Mouse (Mus musculus): ENCODE data around the gene Stpg1. TPM values are rescaled to one million over a fixed set of nuclear protein-coding genes. Genes with fewer than 3 reads are reported as not detected.
A peak's percentile ranks its signal among the peaks of the same experiment; 100 is the strongest.

The Stpg1 gene
- polyA plus RNA-seq, 1 experiment from 2014 or later: 0.19 TPM

GRCm38 (mm10) chr4:135563794-135564193 is 69.2 kb downstream of the Stpg1 start:
- Histone ChIP-seq H3K36me3 (ENCODE audit: control insufficient read depth, insufficient read depth, low read length) (no peaks in the 10 kb centered on the region), H3K4me2 (ENCODE audit: low read length) (no peak overlapping the region), H3K4me1 (ENCODE audit: control insufficient read depth, insufficient read depth, low read length) (peaks cover 6% of the 10 kb centered on the region; the same call in 1 of the 2 replicates), H3K27me3 (replicated peaks; ENCODE audit: control insufficient read depth, insufficient read depth, low read length) (no peaks in the 10 kb centered on the region), H3K4me3 (ENCODE audit: low read depth, low read length) (no peak overlapping the region), H3K9me3 (replicated peaks; ENCODE audit: control insufficient read depth, low read length) (no peaks in the 10 kb centered on the region), H3K27ac (ENCODE audit: low read depth, low read length) (no peak overlapping the region), H3K9ac (ENCODE audit: low read length) (no peak overlapping the region)
- 62% methylated on average over 2 of the region's 2 CpGs for WGBS
- ATAC-seq (no peak), DNase-seq (ENCODE audit: low spot score) (no peak)

- peaks cover 18% of the 10 kb centered on the region for H3K4me1 ChIP-seq (ENCODE audit: control insufficient read depth, insufficient read depth, low read length)
- WGBS: 23% methylated on average over 9 of the region's 9 CpGs
- H3K9me3 ChIP-seq (replicated peaks; ENCODE audit: control insufficient read depth, low read length): no peaks in the 10 kb centered on the region
- H3K9ac ChIP-seq (ENCODE audit: low read length): no peak overlapping the region
- no peaks in the 10 kb centered on the region; the same call in 1 of the 2 replicates for H3K27me3 ChIP-seq (replicated peaks; ENCODE audit: control insufficient read depth, insufficient read depth, low read length)
- ATAC-seq: no peak
- no peaks in the 10 kb centered on the region for H3K36me3 ChIP-seq (ENCODE audit: control insufficient read depth, insufficient read depth, low read length)
- DNase-seq (ENCODE audit: low spot score): peak; percentile 61
- no peak overlapping the region for H3K27ac ChIP-seq (ENCODE audit: low read depth, low read length)
- no peak overlapping the region for H3K4me2 ChIP-seq (ENCODE audit: low read length)
- H3K4me3 ChIP-seq (ENCODE audit: low read depth, low read length): no peak overlapping the region
Observed at GRCm38 (mm10) chr4:135565400-135565799, 70.8 kb downstream of the Stpg1 start.

GRCm38 (mm10) chr4:135567042-135567441 is 72.5 kb downstream of the Stpg1 start:
- H3K9ac ChIP-seq (ENCODE audit: low read length): no peak overlapping the region
- no peak overlapping the region for H3K4me2 ChIP-seq (ENCODE audit: low read length)
- no peak overlapping the region for H3K4me3 ChIP-seq (ENCODE audit: low read depth, low read length)
- H3K27ac ChIP-seq (ENCODE audit: low read depth, low read length): no peak overlapping the region
- no peaks in the 10 kb centered on the region for H3K36me3 ChIP-seq (ENCODE audit: control insufficient read depth, insufficient read depth, low read length)
- DNase-seq (ENCODE audit: low spot score) (no peak), ATAC-seq (no peak)
- WGBS: 55% methylated on average over 11 of the region's 11 CpGs
- H3K27me3 ChIP-seq (replicated peaks; ENCODE audit: control insufficient read depth, insufficient read depth, low read length): peaks cover 3% of the 10 kb centered on the region
- no peaks in the 10 kb centered on the region for H3K9me3 ChIP-seq (replicated peaks; ENCODE audit: control insufficient read depth, low read length)
- peaks cover 23% of the 10 kb centered on the region for H3K4me1 ChIP-seq (ENCODE audit: control insufficient read depth, insufficient read depth, low read length)

- Histone ChIP-seq H3K4me3 (ENCODE audit: low read depth, low read length) (no peak overlapping the region), H3K9ac (ENCODE audit: low read length) (no peak overlapping the region), H3K36me3 (ENCODE audit: control insufficient read depth, insufficient read depth, low read length) (no peaks in the 10 kb centered on the region), H3K4me1 (ENCODE audit: control insufficient read depth, insufficient read depth, low read length) (peaks cover 25% of the 10 kb centered on the region), H3K27me3 (replicated peaks; ENCODE audit: control insufficient read depth, insufficient read depth, low read length) (peaks cover 7% of the 10 kb centered on the region), H3K9me3 (replicated peaks; ENCODE audit: control insufficient read depth, low read length) (no peaks in the 10 kb centered on the region), H3K4me2 (ENCODE audit: low read length) (no peak overlapping the region), H3K27ac (ENCODE audit: low read depth, low read length) (no peak overlapping the region)
- no peak for DNase-seq (ENCODE audit: low spot score)
- no peak for ATAC-seq
- WGBS: 75% methylated on average over 8 of the region's 8 CpGs
Observed at GRCm38 (mm10) chr4:135567484-135567883, 72.9 kb downstream of the Stpg1 start.

- peaks cover 39% of the 10 kb centered on the region for H3K4me1 ChIP-seq (ENCODE audit: control insufficient read depth, insufficient read depth, low read length)
- WGBS: 4% methylated on average over 11 of the region's 11 CpGs
- DNase-seq (ENCODE audit: low spot score) (no peak), ATAC-seq (no peak)
- H3K9me3 ChIP-seq (replicated peaks; ENCODE audit: control insufficient read depth, low read length): no peaks in the 10 kb centered on the region
- H3K27ac ChIP-seq (ENCODE audit: low read depth, low read length): no peak overlapping the region
- no peaks in the 10 kb centered on the region for H3K36me3 ChIP-seq (ENCODE audit: control insufficient read depth, insufficient read depth, low read length)
- peaks cover 16% of the 10 kb centered on the region for H3K27me3 ChIP-seq (replicated peaks; ENCODE audit: control insufficient read depth, insufficient read depth, low read length)
- H3K4me2 ChIP-seq (ENCODE audit: low read length): 0 out of 2 replicates have a peak overlapping the region, but pooled peaks have one; percentile 53
- H3K4me3 ChIP-seq (ENCODE audit: low read depth, low read length): no peak overlapping the region
- H3K9ac ChIP-seq (ENCODE audit: low read length): no peak overlapping the region
Observed at GRCm38 (mm10) chr4:135569201-135569600, 74.6 kb downstream of the Stpg1 start.

GRCm38 (mm10) chr4:135570152-135571036 is 75.8 kb downstream of the Stpg1 start:
- Histone ChIP-seq H3K4me3 (ENCODE audit: low read depth, low read length) (peak overlapping the region; percentile 30), H3K9me3 (replicated peaks; ENCODE audit: control insufficient read depth, low read length) (no peaks in the 10 kb centered on the region), H3K36me3 (ENCODE audit: control insufficient read depth, insufficient read depth, low read length) (no peaks in the 10 kb centered on the region), H3K4me1 (ENCODE audit: control insufficient read depth, insufficient read depth, low read length) (peaks cover 39% of the 10 kb centered on the region), H3K27me3 (replicated peaks; ENCODE audit: control insufficient read depth, insufficient read depth, low read length) (peaks cover 16% of the 10 kb centered on the region), H3K27ac (ENCODE audit: low read depth, low read length) (no peak overlapping the region), H3K4me2 (ENCODE audit: low read length) (peak overlapping the region; percentile 53), H3K9ac (ENCODE audit: low read length) (peak overlapping the region; percentile 45; the same call in 1 of the 2 replicates)
- ATAC-seq (peak; percentile 63), DNase-seq (ENCODE audit: low spot score) (peak; percentile 78)
- 9% methylated on average over 32 of the region's 32 CpGs for WGBS

- Histone ChIP-seq H3K4me2 (ENCODE audit: low read length) (no peak overlapping the region), H3K36me3 (ENCODE audit: control insufficient read depth, insufficient read depth, low read length) (no peaks in the 10 kb centered on the region), H3K9me3 (replicated peaks; ENCODE audit: control insufficient read depth, low read length) (no peaks in the 10 kb centered on the region), H3K4me3 (ENCODE audit: low read depth, low read length) (no peak overlapping the region), H3K4me1 (ENCODE audit: control insufficient read depth, insufficient read depth, low read length) (peaks cover 39% of the 10 kb centered on the region), H3K27me3 (replicated peaks; ENCODE audit: control insufficient read depth, insufficient read depth, low read length) (peaks cover 16% of the 10 kb centered on the region), H3K9ac (ENCODE audit: low read length) (no peak overlapping the region), H3K27ac (ENCODE audit: low read depth, low read length) (no peak overlapping the region)
- DNase-seq (ENCODE audit: low spot score) (no peak), ATAC-seq (0 out of 2 replicates have a peak, but pooled peaks have one; percentile 4)
- 59% methylated on average over 6 of the region's 6 CpGs for WGBS
Observed at GRCm38 (mm10) chr4:135571037-135571550, 76.5 kb downstream of the Stpg1 start.

- H3K27ac ChIP-seq (ENCODE audit: low read depth, low read length): no peak overlapping the region
- no peak overlapping the region for H3K4me3 ChIP-seq (ENCODE audit: low read depth, low read length)
- H3K4me2 ChIP-seq (ENCODE audit: low read length): no peak overlapping the region
- ATAC-seq (no peak), DNase-seq (ENCODE audit: low spot score) (no peak)
- no peak overlapping the region for H3K9ac ChIP-seq (ENCODE audit: low read length)
- no peaks in the 10 kb centered on the region for H3K36me3 ChIP-seq (ENCODE audit: control insufficient read depth, insufficient read depth, low read length)
- peaks cover 37% of the 10 kb centered on the region for H3K4me1 ChIP-seq (ENCODE audit: control insufficient read depth, insufficient read depth, low read length)
- H3K9me3 ChIP-seq (replicated peaks; ENCODE audit: control insufficient read depth, low read length): no peaks in the 10 kb centered on the region
- H3K27me3 ChIP-seq (replicated peaks; ENCODE audit: control insufficient read depth, insufficient read depth, low read length): peaks cover 16% of the 10 kb centered on the region
- WGBS: 29% methylated on average over 8 of the region's 8 CpGs
Observed at GRCm38 (mm10) chr4:135572276-135572675, 77.7 kb downstream of the Stpg1 start.
